Comparison of ENCODE assay signal across 23 mouse cellular contexts in genomic region chr16:24160705-24161285, GRCm38 (mm10).
DNase-seq lines count a peak whose midpoint lies in the region; TF ChIP-seq lines count a peak whose summit lies in the region.
"Had no signal": no experiment of that assay in that cellular context is flagged by ENCODE, and none has a peak within 500 bp of the region (broad histone marks: within the 10 kb centered on the region; RNA-seq: fewer than 3 reads in every experiment).

No protein-coding gene starts in this region.

- no peaks in the 10 kb centered on the region for H3K27me3 ChIP-seq in thymus, adult 2 months (ENCODE audit: control insufficient read depth, insufficient read depth, low read length)
- no peaks in the 10 kb centered on the region for H3K27me3 ChIP-seq in cerebellum, adult 2 months (ENCODE audit: control insufficient read depth, insufficient read depth, low read length)
- H3K27me3 ChIP-seq: forebrain, embryonic 13.5 days; hindbrain, embryonic 15.5 days; limb, embryonic 12.5 days; liver, embryonic 13.5 days; neural tube, embryonic 15.5 days had no signal

- no peak for DNase-seq in gastrocnemius, adult 2 months
- DNase-seq in gastrocnemius, adult 18-20 months (ENCODE audit: low spot score): no peak
- DNase-seq in thymus, adult 2 months: peak; percentile 59
- no peak for DNase-seq in thymus, postnatal 0 days (ENCODE audit: low spot score)
- DNase-seq in naive thymus-derived CD4-positive, alpha-beta T cell, adult 2 months (ENCODE audit: low read depth): peak; percentile 56
- no peak for DNase-seq in adrenal gland, adult 8-10 months
- no peak for DNase-seq in cerebellum, postnatal 36 days
- DNase-seq in cerebellum, adult 2 months: no peak
- DNase-seq: adrenal gland, postnatal 25 days; cerebellum, adult 11 months; cerebellum, postnatal 14 days; kidney, postnatal 36 days; layer of hippocampus, postnatal 36 days; liver, embryonic 13.5 days had no signal

- peak overlapping the region; percentile 40; the same call in 1 of the 2 replicates for H3K27ac ChIP-seq in gastrocnemius, adult 2 months
- H3K27ac ChIP-seq in thymus, adult 2 months (ENCODE audit: control insufficient read depth, insufficient read depth, low read length): no peak overlapping the region
- no peak overlapping the region for H3K27ac ChIP-seq in cerebellum, adult 2 months (ENCODE audit: insufficient read depth, low read length)
- H3K27ac ChIP-seq: forebrain, embryonic 13.5 days; heart, embryonic 10.5 days; hindbrain, embryonic 15.5 days; limb, embryonic 12.5 days; liver, embryonic 13.5 days; macrophage; neural tube, embryonic 15.5 days; stomach, postnatal 0 days had no signal

- peaks cover 27% of the 10 kb centered on the region for H3K4me1 ChIP-seq in thymus, adult 2 months (replicated peaks; ENCODE audit: control insufficient read depth, insufficient read depth, low read length)
- H3K4me1 ChIP-seq in cerebellum, adult 2 months (ENCODE audit: control insufficient read depth, insufficient read depth, low read length): peaks cover 9% of the 10 kb centered on the region; the same call in 1 of the 2 replicates
- H3K4me1 ChIP-seq: forebrain, embryonic 13.5 days; neural tube, embryonic 15.5 days had no signal

- intact Hi-C loops in gastrocnemius, adult 2 months (cut with DNase I): no loop called here

- no peak for TF ChIP-seq POLR2A in thymus, adult 2 months (IDR thresholded peaks at IDR 0.05; ENCODE audit: control insufficient read depth, extremely low read depth, insufficient read depth, low read length, poor library complexity)
- no peak for TF ChIP-seq POLR2A in cerebellum, adult 2 months (IDR thresholded peaks at IDR 0.05; ENCODE audit: borderline replicate concordance, insufficient read depth, low read length)

- no peak overlapping the region for H3K4me3 ChIP-seq in gastrocnemius, adult 2 months
- no peak overlapping the region for H3K4me3 ChIP-seq in thymus, adult 2 months (ENCODE audit: control insufficient read depth, insufficient read depth, low read length)
- H3K4me3 ChIP-seq in cerebellum, adult 2 months (replicated peaks; ENCODE audit: insufficient read depth, low read depth, low read length): no peak overlapping the region
- H3K4me3 ChIP-seq: forebrain, embryonic 13.5 days; heart, embryonic 10.5 days; hindbrain, embryonic 15.5 days; limb, embryonic 12.5 days; liver, embryonic 13.5 days; myocyte; neural tube, embryonic 15.5 days had no signal

- WGBS in thymus, adult 2 months: 70% methylated on average over 5 of the region's 5 CpGs
- 92% methylated on average over 5 of the region's 5 CpGs for WGBS in cerebellum, adult 2 months

- no peaks in the 10 kb centered on the region for H3K36me3 ChIP-seq in thymus, adult 2 months (ENCODE audit: control insufficient read depth, insufficient read depth, low read length)
- H3K36me3 ChIP-seq: G1E; heart, embryonic 10.5 days; hindbrain, embryonic 15.5 days; limb, embryonic 12.5 days; liver, embryonic 13.5 days; neural tube, embryonic 15.5 days had no signal

- TF ChIP-seq CTCF in gastrocnemius, adult 2 months (IDR thresholded peaks at IDR 0.05): no peak
- TF ChIP-seq CTCF in thymus, adult 2 months (IDR thresholded peaks at IDR 0.05; ENCODE audit: borderline replicate concordance, control insufficient read depth, extremely low read depth, insufficient read depth, low read length, poor library complexity): no peak
- TF ChIP-seq CTCF in cerebellum, adult 2 months (IDR thresholded peaks at IDR 0.05; ENCODE audit: borderline replicate concordance, insufficient read depth, low read depth, low read length): no peak

Comparison
In these comparisons a context has a peak if more than half of its experiments do, and no peak if none do; other contexts are left out.
1. DNase-seq: peak in thymus, adult 2 months (single experiment) and naive thymus-derived CD4-positive, alpha-beta T cell, adult 2 months (single experiment); none in gastrocnemius, adult 2 months (single experiment), gastrocnemius, adult 18-20 months (single experiment), thymus, postnatal 0 days (single experiment), adrenal gland, adult 8-10 months (single experiment), cerebellum, postnatal 36 days (0 of 2) and cerebellum, adult 2 months (0 of 2).